Mouse (Mus musculus): ENCODE measurements around the gene Bmp8a. TPM values are rescaled to one million over a fixed set of nuclear protein-coding genes. Genes with fewer than 3 reads are reported as not detected.

The Bmp8a gene
- 0.14 TPM in 1 of 2 replicates, not detected in the other for polyA plus RNA-seq (2014; fragmentation: Nextera tagmentation; extraction: Ambion mirVana)

- peak; percentile 97 for DNase-seq (ENCODE audit: low spot score, missing footprints)
- Histone ChIP-seq H3K9ac (ENCODE audit: low read length) (peak within 1 kb of the TSS; percentile 36; the same call in 1 of the 2 replicates), H3K36me3 (ENCODE audit: control insufficient read depth, insufficient read depth, low read length) (no peaks in the 10 kb centered on the region), H3K27ac (ENCODE audit: low read depth, low read length) (no peak within 1 kb of the TSS), H3K9me3 (ENCODE audit: control insufficient read depth, low read length) (no peaks in the 10 kb centered on the region), H3K4me2 (peak within 1 kb of the TSS; percentile 96), H3K4me3 (ENCODE audit: low read depth, low read length) (peak within 1 kb of the TSS; percentile 52), H3K4me1 (ENCODE audit: control insufficient read depth, insufficient read depth, low read length) (peaks cover 5% of the 10 kb centered on the region; the same call in 1 of the 2 replicates), H3K27me3 (ENCODE audit: control insufficient read depth, insufficient read depth, low read length) (peaks cover 41% of the 10 kb centered on the region)
- under 1% methylated on average over 65 of the region's 65 CpGs for WGBS
- ATAC-seq (ENCODE audit: low FRiP score), result peak; percentile 95
Observed at GRCm38 (mm10) chr4:123342642-123343470, at the start of gene Bmp8a. Bmp8a (minus strand) TSS chr4:123343252.

- H3K27me3 ChIP-seq (ENCODE audit: control insufficient read depth, insufficient read depth, low read length), result no peaks in the 10 kb centered on the region
- ATAC-seq (ENCODE audit: low FRiP score) (no peak), DNase-seq (ENCODE audit: low spot score, missing footprints) (no peak)
- no peaks in the 10 kb centered on the region for H3K4me1 ChIP-seq (ENCODE audit: control insufficient read depth, insufficient read depth, low read length)
- H3K4me2 ChIP-seq, result no peak overlapping the region
- peaks cover 31% of the 10 kb centered on the region; the same call in 1 of the 2 replicates for H3K36me3 ChIP-seq (ENCODE audit: control insufficient read depth, insufficient read depth, low read length)
- no peak overlapping the region for H3K4me3 ChIP-seq (ENCODE audit: low read depth, low read length)
- WGBS, result 92% methylated on average over 1 of the region's 1 CpGs
- no peak overlapping the region for H3K9ac ChIP-seq (ENCODE audit: low read length)
- H3K27ac ChIP-seq (ENCODE audit: low read depth, low read length), result no peak overlapping the region
- H3K9me3 ChIP-seq (ENCODE audit: control insufficient read depth, low read length), result no peaks in the 10 kb centered on the region
Observed at GRCm38 (mm10) chr4:123392187-123392586, 49.1 kb upstream of the Bmp8a start.

GRCm38 (mm10) chr4:123385028-123385427, 42.0 kb upstream of the Bmp8a start:
- WGBS, result 50% methylated on average over 1 of the region's 1 CpGs
- no peak overlapping the region for H3K27ac ChIP-seq (ENCODE audit: low read depth, low read length)
- no peaks in the 10 kb centered on the region for H3K27me3 ChIP-seq (ENCODE audit: control insufficient read depth, insufficient read depth, low read length)
- ATAC-seq (ENCODE audit: low FRiP score) (no peak), DNase-seq (ENCODE audit: low spot score, missing footprints) (no peak)
- H3K9ac ChIP-seq (ENCODE audit: low read length), result no peak overlapping the region
- H3K9me3 ChIP-seq (ENCODE audit: control insufficient read depth, low read length), result no peaks in the 10 kb centered on the region
- no peaks in the 10 kb centered on the region for H3K4me1 ChIP-seq (ENCODE audit: control insufficient read depth, insufficient read depth, low read length)
- no peak overlapping the region for H3K4me3 ChIP-seq (ENCODE audit: low read depth, low read length)
- peaks cover 36% of the 10 kb centered on the region; the same call in 1 of the 2 replicates for H3K36me3 ChIP-seq (ENCODE audit: control insufficient read depth, insufficient read depth, low read length)
- H3K4me2 ChIP-seq, result no peak overlapping the region

- WGBS, result 96% methylated on average over 7 of the region's 7 CpGs
- Histone ChIP-seq H3K9me3 (ENCODE audit: control insufficient read depth, low read length) (no peaks in the 10 kb centered on the region), H3K4me3 (ENCODE audit: low read depth, low read length) (no peak overlapping the region), H3K27ac (ENCODE audit: low read depth, low read length) (no peak overlapping the region), H3K4me2 (no peak overlapping the region), H3K4me1 (ENCODE audit: control insufficient read depth, insufficient read depth, low read length) (no peaks in the 10 kb centered on the region), H3K9ac (ENCODE audit: low read length) (no peak overlapping the region), H3K27me3 (ENCODE audit: control insufficient read depth, insufficient read depth, low read length) (no peaks in the 10 kb centered on the region), H3K36me3 (ENCODE audit: control insufficient read depth, insufficient read depth, low read length) (peaks cover 38% of the 10 kb centered on the region)
- ATAC-seq (ENCODE audit: low FRiP score) (no peak), DNase-seq (ENCODE audit: low spot score, missing footprints) (no peak)
Observed at GRCm38 (mm10) chr4:123383173-123383572, 40.1 kb upstream of the Bmp8a start.

- ATAC-seq (ENCODE audit: low FRiP score) (no peak), DNase-seq (ENCODE audit: low spot score, missing footprints) (no peak)
- Histone ChIP-seq H3K27ac (ENCODE audit: low read depth, low read length) (no peak overlapping the region), H3K4me3 (ENCODE audit: low read depth, low read length) (no peak overlapping the region), H3K36me3 (ENCODE audit: control insufficient read depth, insufficient read depth, low read length) (peaks cover 39% of the 10 kb centered on the region), H3K4me1 (ENCODE audit: control insufficient read depth, insufficient read depth, low read length) (no peaks in the 10 kb centered on the region), H3K4me2 (no peak overlapping the region), H3K27me3 (ENCODE audit: control insufficient read depth, insufficient read depth, low read length) (no peaks in the 10 kb centered on the region), H3K9me3 (ENCODE audit: control insufficient read depth, low read length) (no peaks in the 10 kb centered on the region), H3K9ac (ENCODE audit: low read length) (no peak overlapping the region)
- WGBS, result 93% methylated on average over 4 of the region's 4 CpGs
Observed at GRCm38 (mm10) chr4:123382051-123382450, 39.0 kb upstream of the Bmp8a start.

- no peak overlapping the region for H3K4me2 ChIP-seq
- no peak overlapping the region for H3K9ac ChIP-seq (ENCODE audit: low read length)
- no peaks in the 10 kb centered on the region for H3K27me3 ChIP-seq (ENCODE audit: control insufficient read depth, insufficient read depth, low read length)
- no peaks in the 10 kb centered on the region for H3K4me1 ChIP-seq (ENCODE audit: control insufficient read depth, insufficient read depth, low read length)
- no peak overlapping the region for H3K4me3 ChIP-seq (ENCODE audit: low read depth, low read length)
- no peaks in the 10 kb centered on the region for H3K9me3 ChIP-seq (ENCODE audit: control insufficient read depth, low read length)
- ATAC-seq (ENCODE audit: low FRiP score) (no peak), DNase-seq (ENCODE audit: low spot score, missing footprints) (no peak)
- no peak overlapping the region for H3K27ac ChIP-seq (ENCODE audit: low read depth, low read length)
- peaks cover 40% of the 10 kb centered on the region for H3K36me3 ChIP-seq (ENCODE audit: control insufficient read depth, insufficient read depth, low read length)
- WGBS, result 96% methylated on average over 11 of the region's 11 CpGs
Observed at GRCm38 (mm10) chr4:123381598-123381997, 38.5 kb upstream of the Bmp8a start.

GRCm38 (mm10) chr4:123376031-123376430, 33.0 kb upstream of the Bmp8a start:
- Histone ChIP-seq H3K27me3 (ENCODE audit: control insufficient read depth, insufficient read depth, low read length) (no peaks in the 10 kb centered on the region), H3K36me3 (ENCODE audit: control insufficient read depth, insufficient read depth, low read length) (peaks cover 46% of the 10 kb centered on the region), H3K27ac (ENCODE audit: low read depth, low read length) (no peak overlapping the region), H3K9ac (ENCODE audit: low read length) (no peak overlapping the region), H3K9me3 (ENCODE audit: control insufficient read depth, low read length) (no peaks in the 10 kb centered on the region), H3K4me1 (ENCODE audit: control insufficient read depth, insufficient read depth, low read length) (no peaks in the 10 kb centered on the region), H3K4me3 (ENCODE audit: low read depth, low read length) (no peak overlapping the region), H3K4me2 (no peak overlapping the region)
- DNase-seq (ENCODE audit: low spot score, missing footprints), result no peak
- ATAC-seq (ENCODE audit: low FRiP score), result no peak
- 94% methylated on average over 3 of the region's 3 CpGs for WGBS

- no peak overlapping the region for H3K4me2 ChIP-seq
- peaks cover 58% of the 10 kb centered on the region for H3K36me3 ChIP-seq (ENCODE audit: control insufficient read depth, insufficient read depth, low read length)
- no peaks in the 10 kb centered on the region for H3K4me1 ChIP-seq (ENCODE audit: control insufficient read depth, insufficient read depth, low read length)
- ATAC-seq (ENCODE audit: low FRiP score) (no peak), DNase-seq (ENCODE audit: low spot score, missing footprints) (no peak)
- H3K9ac ChIP-seq (ENCODE audit: low read length), result no peak overlapping the region
- 93% methylated on average over 12 of the region's 12 CpGs for WGBS
- no peaks in the 10 kb centered on the region for H3K27me3 ChIP-seq (ENCODE audit: control insufficient read depth, insufficient read depth, low read length)
- H3K9me3 ChIP-seq (ENCODE audit: control insufficient read depth, low read length), result no peaks in the 10 kb centered on the region
- H3K4me3 ChIP-seq (ENCODE audit: low read depth, low read length), result no peak overlapping the region
- no peak overlapping the region for H3K27ac ChIP-seq (ENCODE audit: low read depth, low read length)
Observed at GRCm38 (mm10) chr4:123374316-123375008, 31.4 kb upstream of the Bmp8a start.

GRCm38 (mm10) chr4:123363555-123363954, 20.5 kb upstream of the Bmp8a start:
- Histone ChIP-seq H3K27ac (ENCODE audit: low read depth, low read length) (no peak overlapping the region), H3K4me3 (ENCODE audit: low read depth, low read length) (no peak overlapping the region), H3K27me3 (ENCODE audit: control insufficient read depth, insufficient read depth, low read length) (no peaks in the 10 kb centered on the region), H3K4me2 (no peak overlapping the region), H3K9ac (ENCODE audit: low read length) (no peak overlapping the region), H3K36me3 (ENCODE audit: control insufficient read depth, insufficient read depth, low read length) (peaks cover 21% of the 10 kb centered on the region), H3K4me1 (ENCODE audit: control insufficient read depth, insufficient read depth, low read length) (no peaks in the 10 kb centered on the region), H3K9me3 (ENCODE audit: control insufficient read depth, low read length) (no peaks in the 10 kb centered on the region)
- WGBS, result 96% methylated on average over 4 of the region's 4 CpGs
- ATAC-seq (ENCODE audit: low FRiP score) (no peak), DNase-seq (ENCODE audit: low spot score, missing footprints) (no peak)

Data from midbrain, embryonic 11.5 days (tissue).